Mouse (Mus musculus) embryonic facial prominence, embryonic 15.5 days (tissue): ENCODE data around the gene Inip. TPM values are rescaled to one million over a fixed set of nuclear protein-coding genes. Genes with fewer than 3 reads are reported as not detected.
"Not testable (repeated sequence)": the region's sequence is repeated elsewhere in the genome, so short reads cannot be mapped to it uniquely, and the experiment has no call there.

Experiments used
- ATAC-seq: fragments of 200-750 bp; cut with Nextera tagmentation; 2 replicates; pipeline ENCODE4 v1.8.0; 2017; ENCODE audit warnings: low read depth, moderate TSS enrichment; ENCODE audit not compliant: insufficient number of reproducible peaks, low FRiP score, low TSS enrichment
- H3K27ac ChIP-seq: fragments of 300-500 bp; sonication (generic); replicated peaks from 2 replicates; pipeline ENCODE4 v1.5.1; 2015; ENCODE audit warnings: mild to moderate bottlenecking, inconsistent platforms
- H3K27me3 ChIP-seq: fragments of 300-500 bp; sonication (generic); 2 replicates; pipeline ENCODE4 v1.6.1; 2015; ENCODE audit warnings: inconsistent platforms
- H3K36me3 ChIP-seq: fragments of 300-500 bp; sonication (generic); 2 replicates; pipeline ENCODE4 v1.6.1; 2015; ENCODE audit warnings: mild to moderate bottlenecking, inconsistent platforms
- H3K4me1 ChIP-seq: fragments of 300-500 bp; sonication (generic); 2 replicates; pipeline ENCODE4 v1.6.1; 2015; ENCODE audit warnings: inconsistent platforms
- H3K4me2 ChIP-seq: fragments of 300-500 bp; sonication (generic); replicated peaks from 2 replicates; pipeline ENCODE4 v1.6.1; 2015; ENCODE audit warnings: mild to moderate bottlenecking, inconsistent platforms
- H3K4me3 ChIP-seq: fragments of 300-500 bp; sonication (generic); replicated peaks from 2 replicates; pipeline ENCODE4 v1.5.1; 2015; ENCODE audit warnings: mild to moderate bottlenecking, inconsistent platforms
- H3K9ac ChIP-seq: fragments of 300-500 bp; sonication (generic); 2 replicates; pipeline ENCODE4 v1.6.1; 2015; ENCODE audit warnings: inconsistent platforms
- H3K9me3 ChIP-seq: fragments of 300-500 bp; sonication (generic); replicated peaks from 2 replicates; pipeline ENCODE4 v1.6.1; 2016; ENCODE audit warnings: inconsistent platforms
- WGBS: fragments of 180-500 bp; shearing (Covaris S2); methylation state at CpG from one replicate; pipeline ENCODE4 v1.1.7; 2015; 5-methylcytosine and 5-hydroxymethylcytosine counted together
- polyA plus RNA-seq: library from polyadenylated mRNA; unstranded; fragments of >200 nt; fragmentation: Nextera tagmentation; extraction: Ambion mirVana; gene quantifications from 2 replicates; pipeline ENCODE4 v1.2.1, GENCODE M21; 2015

Inip gene
- polyA plus RNA-seq, 1 experiment from 2014 or later: 43.8 TPM

DNA sequence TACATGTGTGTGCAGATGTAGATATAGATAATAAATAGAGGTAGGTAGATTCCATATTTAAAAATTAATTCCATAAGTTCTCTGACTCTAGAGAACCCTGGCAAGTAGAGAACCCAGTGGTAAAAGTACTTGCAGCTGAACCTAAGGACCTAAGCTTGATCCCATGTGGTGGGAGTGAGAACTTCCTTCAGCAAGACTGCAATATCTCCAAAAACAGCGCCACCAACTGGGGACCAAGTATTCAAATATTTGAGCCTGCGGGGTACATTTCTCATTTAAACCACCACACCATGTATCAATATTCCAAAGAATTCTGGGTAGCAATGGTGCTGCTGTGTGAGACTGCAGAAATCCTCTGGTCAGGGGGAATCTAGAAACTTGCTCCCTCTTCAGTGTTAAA lies 7.3 kb downstream of the Inip start:
- no peaks in the 10 kb centered on the region for H3K9me3 ChIP-seq
- no peaks in the 10 kb centered on the region for H3K4me1 ChIP-seq
- no peak overlapping the region for H3K4me2 ChIP-seq
- H3K27ac ChIP-seq: no peak overlapping the region
- no peaks in the 10 kb centered on the region for H3K36me3 ChIP-seq
- ATAC-seq: no peak
- no peak overlapping the region for H3K9ac ChIP-seq
- WGBS: 86% methylated on average over 2 of the region's 2 CpGs
- no peaks in the 10 kb centered on the region for H3K27me3 ChIP-seq
- no peak overlapping the region for H3K4me3 ChIP-seq

DNA sequence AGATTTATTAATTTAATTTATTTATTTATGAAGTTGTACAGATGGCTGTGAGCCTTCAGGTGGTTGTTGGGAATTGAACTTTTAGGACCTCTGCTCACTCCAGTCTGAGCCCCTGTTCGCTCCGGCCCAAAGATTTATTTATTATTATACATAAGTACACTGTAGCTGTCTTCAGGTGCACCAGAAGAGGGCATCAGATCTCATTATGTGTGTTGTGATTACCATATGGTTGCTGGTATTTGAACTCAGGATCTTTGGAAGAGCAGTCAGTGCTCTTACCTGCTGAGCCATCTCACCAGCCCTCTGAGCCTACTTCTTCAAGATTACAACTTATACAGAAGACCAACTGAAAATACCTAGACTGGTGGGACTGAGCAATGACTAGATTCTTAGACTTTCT lies 7.8 kb downstream of the Inip start:
- not testable (repeated sequence) for H3K4me3 ChIP-seq, H3K4me2 ChIP-seq, H3K36me3 ChIP-seq, ATAC-seq, H3K27me3 ChIP-seq, H3K9ac ChIP-seq, H3K27ac ChIP-seq, H3K4me1 ChIP-seq, H3K9me3 ChIP-seq
- 90% methylated on average over 2 of the region's 2 CpGs for WGBS

DNA sequence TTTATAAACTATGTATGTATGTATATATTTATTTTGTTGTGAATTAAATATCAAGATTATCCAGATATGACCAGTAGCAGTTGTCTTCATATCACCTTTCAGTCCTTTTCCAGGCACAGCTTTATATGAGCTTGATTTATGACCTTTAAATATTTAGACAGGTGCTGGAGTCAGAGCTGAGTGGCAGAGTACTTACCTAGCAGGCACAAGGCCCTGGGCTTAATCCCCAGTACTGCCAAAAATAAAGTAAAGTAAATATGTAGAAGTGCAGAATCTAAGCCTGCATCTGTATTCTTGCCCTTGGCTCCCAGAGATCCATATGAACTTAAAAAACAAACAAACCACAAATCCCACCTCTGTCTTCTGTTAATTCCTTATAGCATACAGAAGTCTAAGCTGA lies 12.4 kb downstream of the Inip start:
- Histone ChIP-seq H3K4me2 (no peak overlapping the region), H3K4me1 (no peaks in the 10 kb centered on the region), H3K27me3 (no peaks in the 10 kb centered on the region), H3K4me3 (no peak overlapping the region), H3K9ac (no peak overlapping the region), H3K9me3 (no peaks in the 10 kb centered on the region), H3K27ac (no peak overlapping the region), H3K36me3 (no peaks in the 10 kb centered on the region)
- ATAC-seq: no peak

DNA sequence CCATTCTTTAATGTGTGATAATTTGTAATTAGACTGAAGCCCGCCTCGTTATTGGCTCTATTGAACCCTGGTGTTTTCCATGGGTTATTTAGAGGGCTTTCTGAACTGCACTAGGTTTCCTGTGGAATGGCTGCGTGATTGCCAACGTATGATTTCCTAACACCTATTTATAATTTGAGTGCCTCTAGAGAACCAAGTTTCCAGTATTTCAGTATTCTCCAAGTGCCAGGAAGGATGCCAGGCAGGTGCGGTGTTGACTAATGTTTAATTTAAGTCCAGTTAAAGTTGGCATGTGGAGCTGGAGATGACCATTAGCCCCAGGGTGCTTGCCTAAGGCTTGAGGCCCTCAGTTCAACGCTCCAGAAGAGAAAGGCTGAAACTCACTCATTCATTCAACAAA lies 14.3 kb downstream of the Inip start:
- no peak overlapping the region for H3K9ac ChIP-seq
- peaks cover 6% of the 10 kb centered on the region for H3K4me1 ChIP-seq
- no peak overlapping the region for H3K4me3 ChIP-seq
- no peaks in the 10 kb centered on the region for H3K27me3 ChIP-seq
- H3K4me2 ChIP-seq: no peak overlapping the region
- no peaks in the 10 kb centered on the region for H3K9me3 ChIP-seq
- H3K36me3 ChIP-seq: no peaks in the 10 kb centered on the region
- WGBS: 60% methylated on average over 6 of the region's 6 CpGs
- no peak for ATAC-seq
- no peak overlapping the region for H3K27ac ChIP-seq

DNA sequence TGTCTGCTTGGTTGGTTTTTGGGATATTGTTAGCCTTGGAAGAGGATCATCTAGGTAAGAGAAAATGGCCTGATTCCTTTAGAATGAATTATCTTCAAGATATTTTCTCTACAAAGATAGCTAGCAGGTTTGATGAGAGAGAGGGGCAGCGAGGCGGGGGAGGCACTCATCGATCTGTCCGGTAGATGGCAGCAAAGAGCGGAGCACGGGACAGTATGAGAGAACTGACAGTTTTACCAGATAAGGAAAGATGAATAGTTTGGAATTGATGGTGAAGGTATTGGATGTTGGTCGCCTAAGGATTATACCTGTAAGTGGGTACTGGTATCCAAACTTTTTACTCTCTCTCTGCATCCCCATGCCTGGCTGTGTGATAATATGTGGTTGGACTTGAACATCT lies 14.7 kb downstream of the Inip start:
- Histone ChIP-seq H3K9ac (no peak overlapping the region), H3K36me3 (no peaks in the 10 kb centered on the region), H3K4me3 (no peak overlapping the region), H3K9me3 (no peaks in the 10 kb centered on the region), H3K4me1 (peaks cover 6% of the 10 kb centered on the region), H3K4me2 (no peak overlapping the region), H3K27me3 (no peaks in the 10 kb centered on the region), H3K27ac (no peak overlapping the region)
- WGBS: under 1% methylated on average over 7 of the region's 7 CpGs
- no peak for ATAC-seq

DNA sequence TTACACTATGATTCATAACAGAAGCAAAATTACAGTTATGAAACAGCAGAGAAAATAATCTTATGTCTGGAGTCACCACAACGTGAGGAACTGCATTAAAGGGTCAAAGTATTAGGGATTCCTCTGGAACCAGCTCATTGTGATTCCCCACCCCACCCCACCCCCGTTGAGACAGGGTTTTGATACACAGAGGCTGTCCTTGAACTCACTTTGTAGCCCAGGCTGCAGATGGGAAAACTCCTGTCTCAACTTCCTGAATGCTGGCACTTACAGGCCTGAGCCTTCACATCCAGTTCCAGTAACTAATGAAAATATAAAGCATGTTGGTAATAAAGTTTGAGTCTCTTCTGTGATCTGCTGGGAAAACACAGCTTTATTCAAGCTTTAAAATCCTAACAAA lies 16.0 kb downstream of the Inip start:
- Histone ChIP-seq H3K9me3 (no peaks in the 10 kb centered on the region), H3K4me1 (peaks cover 6% of the 10 kb centered on the region), H3K27ac (no peak overlapping the region), H3K4me2 (no peak overlapping the region), H3K36me3 (no peaks in the 10 kb centered on the region), H3K27me3 (no peaks in the 10 kb centered on the region), H3K9ac (no peak overlapping the region), H3K4me3 (no peak overlapping the region)
- 29% methylated on average over 2 of the region's 2 CpGs for WGBS
- no peak for ATAC-seq

DNA sequence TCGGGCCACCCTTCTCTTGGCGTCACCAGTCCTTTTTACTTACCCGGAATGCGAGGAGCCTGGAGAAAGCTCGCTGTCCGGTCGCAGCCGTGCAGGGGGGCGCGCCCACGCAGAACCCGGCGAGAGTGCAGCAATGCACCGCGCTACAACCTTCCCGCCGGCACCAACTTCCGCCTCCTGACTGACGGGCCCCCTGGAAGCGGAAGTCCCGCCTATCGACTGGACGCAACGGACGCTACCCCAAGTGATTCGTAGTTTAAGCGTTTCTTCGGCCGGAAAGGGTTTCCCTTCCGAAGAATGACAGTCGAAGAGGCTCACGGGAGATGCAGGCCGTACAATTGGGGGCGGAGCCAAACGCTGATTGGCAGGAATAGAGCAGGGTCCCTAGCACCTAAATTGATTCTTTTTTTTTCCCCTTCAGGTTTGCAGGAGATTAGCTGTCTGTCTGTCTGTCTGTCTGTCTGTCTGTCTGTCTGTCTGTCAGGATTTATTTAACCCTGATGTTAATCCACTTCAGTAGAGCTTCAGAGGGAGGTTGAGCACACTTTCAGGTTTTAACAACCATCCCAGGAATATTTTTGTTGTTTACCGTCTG lies 17.6 kb downstream of the Inip start:
- peaks cover 6% of the 10 kb centered on the region for H3K4me1 ChIP-seq
- under 1% methylated on average over 36 of the region's 36 CpGs for WGBS
- H3K4me2 ChIP-seq: peak overlapping the region; percentile 74
- no peaks in the 10 kb centered on the region for H3K9me3 ChIP-seq
- peak; percentile 96 for ATAC-seq
- peak overlapping the region; percentile 82 for H3K9ac ChIP-seq
- H3K27ac ChIP-seq: peak overlapping the region; percentile 44
- H3K27me3 ChIP-seq: no peaks in the 10 kb centered on the region
- H3K36me3 ChIP-seq: no peaks in the 10 kb centered on the region
- H3K4me3 ChIP-seq: peak overlapping the region; percentile 99

DNA sequence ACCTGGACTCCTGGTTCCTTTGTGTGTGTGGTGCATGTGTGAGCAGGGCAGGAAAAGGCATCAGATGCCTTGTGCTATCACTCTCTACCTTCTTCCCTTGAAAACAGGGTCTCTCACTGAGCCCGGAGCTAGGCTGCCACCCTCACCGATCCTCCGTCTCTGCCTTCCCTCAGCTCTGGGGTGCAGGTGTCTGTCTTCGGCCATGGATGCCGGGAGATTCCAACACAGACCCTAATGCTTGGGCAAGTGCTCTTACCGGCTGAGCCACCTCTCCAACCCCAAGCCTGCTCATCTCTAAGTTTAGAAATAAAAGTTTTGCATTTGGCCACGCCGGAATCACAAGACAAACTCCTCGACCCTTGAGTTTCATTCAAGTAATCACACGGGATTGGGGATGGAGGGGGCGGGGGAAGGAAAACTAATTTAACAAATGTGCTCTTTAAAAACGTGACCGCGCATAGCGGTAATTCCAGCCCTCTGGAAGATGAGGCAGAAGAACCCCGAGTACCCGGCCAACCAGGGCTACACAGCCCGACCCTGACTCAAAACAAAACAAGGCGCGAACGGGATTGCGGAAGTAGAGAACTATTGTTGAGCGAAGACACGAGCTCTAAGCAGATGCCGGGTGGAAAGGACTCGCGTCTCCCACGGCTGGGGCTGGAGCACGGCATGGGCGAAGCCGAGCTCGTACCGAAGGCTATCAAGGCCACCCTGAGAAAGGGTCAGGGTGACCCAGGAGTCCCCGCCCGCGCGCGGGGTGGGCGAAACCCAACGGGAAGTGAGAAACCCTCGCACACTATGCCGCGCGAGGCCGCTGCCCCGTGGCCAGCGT lies 18.3 kb downstream of the Inip start:
- Histone ChIP-seq H3K4me1 (peaks cover 6% of the 10 kb centered on the region), H3K4me3 (peak overlapping the region; percentile 99), H3K27me3 (no peaks in the 10 kb centered on the region), H3K4me2 (peak overlapping the region; percentile 74), H3K9ac (peak overlapping the region; percentile 82), H3K27ac (no peak overlapping the region; the same call in 1 of the 2 replicates), H3K9me3 (no peaks in the 10 kb centered on the region), H3K36me3 (no peaks in the 10 kb centered on the region; the same call in 1 of the 2 replicates)
- WGBS: 0% methylated on average over 47 of the region's 47 CpGs
- ATAC-seq: peak; percentile 48

DNA sequence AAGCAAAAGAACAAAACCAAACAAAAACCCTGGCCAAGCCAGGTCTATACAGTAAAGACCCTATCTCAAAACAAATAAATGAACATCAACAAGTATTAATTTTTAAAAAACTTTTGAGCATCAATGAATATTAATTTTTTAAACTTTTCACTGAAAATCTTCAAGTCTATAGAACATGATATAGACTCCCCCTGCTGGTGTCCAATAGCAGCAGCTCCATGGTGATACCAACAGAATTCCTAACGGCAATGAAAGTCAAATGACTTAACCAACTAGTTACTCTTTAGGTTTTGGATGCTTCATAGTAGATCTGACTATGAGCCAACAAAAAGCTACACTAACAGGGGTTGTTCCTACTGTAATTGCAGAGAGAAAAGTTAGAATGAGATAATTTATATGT lies 20.8 kb downstream of the Inip start:
- Histone ChIP-seq H3K9me3 (no peaks in the 10 kb centered on the region), H3K36me3 (no peaks in the 10 kb centered on the region; the same call in 1 of the 2 replicates), H3K27ac (no peak overlapping the region), H3K27me3 (no peaks in the 10 kb centered on the region), H3K4me2 (no peak overlapping the region), H3K4me1 (peaks cover 6% of the 10 kb centered on the region), H3K9ac (no peak overlapping the region), H3K4me3 (no peak overlapping the region)
- 7% methylated on average over 1 of the region's 1 CpGs for WGBS
- no peak for ATAC-seq

DNA sequence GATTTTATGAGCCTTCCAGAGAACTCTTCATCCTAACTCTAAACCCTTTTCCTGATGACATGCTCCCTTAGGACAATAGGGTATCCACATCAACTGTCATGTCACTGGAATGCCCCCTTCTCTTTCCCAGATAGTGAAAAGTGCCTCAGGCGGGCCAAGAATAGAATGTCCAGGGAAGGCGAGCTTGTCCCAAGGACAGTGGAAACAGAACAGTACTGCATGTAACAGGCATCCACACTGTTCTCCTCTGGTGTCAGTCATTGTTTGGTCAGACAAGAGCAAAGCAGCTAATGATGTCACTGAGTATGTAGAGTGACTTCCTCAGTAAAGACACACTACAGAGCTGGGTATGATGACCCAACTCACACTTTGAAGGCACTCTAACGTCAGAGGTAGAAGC lies 23.6 kb downstream of the Inip start:
- no peak overlapping the region for H3K4me2 ChIP-seq
- WGBS: 70% methylated on average over 3 of the region's 3 CpGs

DNA sequence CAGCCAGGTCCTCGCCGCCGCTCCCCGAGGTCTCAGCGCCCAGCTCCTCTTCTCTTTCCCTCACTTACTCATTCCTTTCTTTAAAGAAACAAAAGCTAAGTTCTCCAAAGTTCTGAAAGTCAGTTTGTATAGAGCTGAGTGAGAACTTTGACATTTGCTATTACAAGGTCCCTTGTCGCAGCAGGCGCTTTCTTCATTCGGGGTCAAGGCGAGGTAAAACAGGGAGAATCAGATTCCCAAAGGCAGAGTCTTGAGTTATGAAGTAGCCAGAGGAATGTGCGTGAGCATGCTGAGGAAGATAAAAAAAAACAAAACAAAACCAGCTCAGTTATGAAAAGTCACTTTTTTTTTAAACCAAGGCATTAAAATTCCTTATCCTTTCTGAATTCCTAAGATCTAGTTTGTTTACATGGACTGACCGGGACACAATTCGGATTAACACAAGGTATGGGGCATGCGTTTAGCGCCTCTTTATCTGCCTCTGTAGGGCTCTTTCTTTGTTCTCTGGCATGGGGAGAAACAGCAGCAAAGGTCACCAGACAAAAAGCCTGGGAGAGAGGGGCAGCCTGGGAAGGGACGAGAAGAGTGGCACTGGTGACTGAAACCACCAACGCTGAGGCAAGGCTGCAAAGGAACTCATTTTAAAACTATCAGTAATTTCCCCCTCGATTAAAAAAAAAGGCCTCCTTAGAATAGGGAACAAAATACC lies 29.1 kb downstream of the Inip start:
- H3K4me2 ChIP-seq: no peak overlapping the region
- peaks cover 40% of the 10 kb centered on the region for H3K36me3 ChIP-seq
- H3K9ac ChIP-seq: no peak overlapping the region
- no peak overlapping the region for H3K4me3 ChIP-seq
- no peaks in the 10 kb centered on the region for H3K4me1 ChIP-seq
- no peak overlapping the region for H3K27ac ChIP-seq
- no peak for ATAC-seq
- no peaks in the 10 kb centered on the region for H3K27me3 ChIP-seq
- H3K9me3 ChIP-seq: no peaks in the 10 kb centered on the region
- 81% methylated on average over 17 of the region's 17 CpGs for WGBS

More for the DNA sequence above, 23.6 kb downstream of the Inip start:
- no peaks in the 10 kb centered on the region for H3K9me3 ChIP-seq
- H3K4me1 ChIP-seq: peaks cover 3% of the 10 kb centered on the region
- H3K27me3 ChIP-seq: no peaks in the 10 kb centered on the region
- H3K36me3 ChIP-seq: peaks cover 14% of the 10 kb centered on the region; the same call in 1 of the 2 replicates
- no peak overlapping the region for H3K9ac ChIP-seq
- ATAC-seq: no peak
- H3K4me3 ChIP-seq: no peak overlapping the region
- H3K27ac ChIP-seq: no peak overlapping the region
